Mouse (Mus musculus) C2C12 (cell line): ENCODE results near the gene Gse1. TPM values are rescaled to one million over a fixed set of nuclear protein-coding genes. Genes with fewer than 3 reads are reported as not detected.

ENCODE experiments used
- H3K27me3 ChIP-seq: one replicate; pipeline ENCODE4 v1.6.1; 2011; ENCODE audit not compliant: control insufficient read depth, insufficient read depth, insufficient read length
- H3K36me3 ChIP-seq: one replicate; pipeline ENCODE4 v1.6.1; 2011; ENCODE audit not compliant: control insufficient read depth, insufficient read depth
- H3K4me3 ChIP-seq: one replicate; pipeline ENCODE4 v1.5.1; 2011; ENCODE audit warnings: mild to moderate bottlenecking, control low read depth; ENCODE audit not compliant: poor library complexity, insufficient read depth, severe bottlenecking
- H3K79me2 ChIP-seq: one replicate; pipeline ENCODE4 v1.6.1; 2011; ENCODE audit not compliant: control insufficient read depth, insufficient read depth
- H3K79me3 ChIP-seq: one replicate; pipeline ENCODE4 v1.6.1; 2011; ENCODE audit warnings: low read depth, control low read depth
- H3ac ChIP-seq: one replicate; pipeline ENCODE3; 2011; ENCODE audit warnings: low read depth; ENCODE audit not compliant: control insufficient read depth, insufficient read length
- CEBPB ChIP-seq: IDR thresholded peaks from one replicate; pipeline ENCODE4 v1.6.1; 2011; ENCODE audit warnings: low read depth, mild to moderate bottlenecking, control low read depth, moderate library complexity
- CTCF ChIP-seq: IDR thresholded peaks from one replicate; pipeline ENCODE4 v1.5.1; 2011; ENCODE audit not compliant: control insufficient read depth, insufficient read depth, insufficient read length
- FOSL1 ChIP-seq: IDR thresholded peaks from one replicate; pipeline ENCODE4 v1.8.0; 2011; ENCODE audit warnings: mild to moderate bottlenecking, low read length; ENCODE audit not compliant: poor library complexity, insufficient read depth, severe bottlenecking
- MAX ChIP-seq: IDR thresholded peaks from one replicate; pipeline ENCODE4 v1.6.1; 2011; ENCODE audit warnings: mild to moderate bottlenecking, control low read depth
- MYOD1 ChIP-seq: IDR thresholded peaks from one replicate; pipeline ENCODE4 v1.6.1; 2011; ENCODE audit warnings: low read depth; ENCODE audit not compliant: control insufficient read depth, insufficient read length
- MYOG ChIP-seq: IDR thresholded peaks from one replicate; pipeline ENCODE4 v1.6.1; 2011; ENCODE audit not compliant: control insufficient read depth, insufficient read length; ENCODE audit errors: extremely low read depth
- USF1 ChIP-seq: IDR thresholded peaks from one replicate; pipeline ENCODE4 v1.6.1; 2011; ENCODE audit warnings: low read depth, mild to moderate bottlenecking, control low read depth, moderate library complexity
- polyA plus RNA-seq: library from polyadenylated mRNA; unstranded; fragments of >200 nt; fragmentation: generic; extraction: Trizol; gene quantifications from one replicate; pipeline ENCODE4 v1.2.1, GENCODE M21; 2012; ENCODE audit warnings: missing spikeins

Gene Gse1
- polyA plus RNA-seq, 1 experiment, result 15.6 TPM

DNA sequence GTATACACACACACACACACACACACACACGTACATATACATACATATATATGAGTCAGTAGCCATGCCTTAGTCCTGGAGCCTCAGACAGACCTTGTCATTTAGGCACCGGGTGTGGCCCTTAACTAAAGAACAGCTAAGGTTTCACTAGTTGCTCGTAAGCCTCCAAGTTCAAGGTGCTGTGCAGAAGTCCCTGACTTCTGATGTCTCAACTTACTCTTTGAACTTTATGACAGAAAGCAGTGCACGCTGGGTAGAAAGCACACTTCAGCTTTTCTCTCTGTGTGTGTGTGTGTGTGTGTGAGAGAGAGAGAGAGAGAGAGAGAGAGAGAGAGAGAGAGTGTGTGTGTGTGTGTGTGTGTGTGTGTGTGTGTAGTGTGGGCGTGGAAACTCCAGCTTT is 315.9 kb downstream of the Gse1 start:
- peaks cover 100% of the 10 kb centered on the region for H3K79me2 ChIP-seq
- TF ChIP-seq USF1 (no peak), MYOG (no peak), MAX (no peak), CTCF (no peak), MYOD1 (no peak), FOSL1 (no peak), CEBPB (no peak)
- peaks cover 53% of the 10 kb centered on the region for H3K79me3 ChIP-seq
- H3ac ChIP-seq, result no peak overlapping the region
- H3K27me3 ChIP-seq, result no peaks in the 10 kb centered on the region
- H3K36me3 ChIP-seq, result no peaks in the 10 kb centered on the region
- H3K4me3 ChIP-seq, result no peak overlapping the region

DNA sequence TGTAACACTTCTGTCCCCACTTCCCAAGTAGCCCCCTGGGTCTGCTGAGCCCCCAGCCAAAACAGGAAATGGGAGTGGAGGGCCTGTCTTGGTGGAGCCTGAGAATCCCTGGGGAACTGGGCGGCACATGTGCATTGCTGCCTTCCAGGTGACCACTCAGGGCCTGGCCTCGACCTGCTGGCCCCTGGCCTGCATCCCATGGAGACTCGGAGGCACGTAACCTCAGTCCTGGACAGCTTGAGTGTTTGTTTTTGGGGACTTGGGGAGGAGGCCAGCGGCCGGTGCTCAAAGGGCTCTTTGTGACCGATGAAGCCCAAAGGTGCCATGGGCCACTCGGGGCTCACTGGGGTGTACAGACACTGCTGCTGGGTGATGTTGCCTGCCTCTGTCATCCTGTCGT is 319.3 kb downstream of the Gse1 start:
- H3K36me3 ChIP-seq, result no peaks in the 10 kb centered on the region
- H3K4me3 ChIP-seq, result no peak overlapping the region
- H3ac ChIP-seq, result no peak overlapping the region
- TF ChIP-seq FOSL1, result no peak
- TF ChIP-seq MYOD1, result no peak
- no peak for TF ChIP-seq CTCF
- no peak for TF ChIP-seq MYOG
- peaks cover 40% of the 10 kb centered on the region for H3K79me3 ChIP-seq
- no peaks in the 10 kb centered on the region for H3K27me3 ChIP-seq
- peaks cover 97% of the 10 kb centered on the region for H3K79me2 ChIP-seq

DNA sequence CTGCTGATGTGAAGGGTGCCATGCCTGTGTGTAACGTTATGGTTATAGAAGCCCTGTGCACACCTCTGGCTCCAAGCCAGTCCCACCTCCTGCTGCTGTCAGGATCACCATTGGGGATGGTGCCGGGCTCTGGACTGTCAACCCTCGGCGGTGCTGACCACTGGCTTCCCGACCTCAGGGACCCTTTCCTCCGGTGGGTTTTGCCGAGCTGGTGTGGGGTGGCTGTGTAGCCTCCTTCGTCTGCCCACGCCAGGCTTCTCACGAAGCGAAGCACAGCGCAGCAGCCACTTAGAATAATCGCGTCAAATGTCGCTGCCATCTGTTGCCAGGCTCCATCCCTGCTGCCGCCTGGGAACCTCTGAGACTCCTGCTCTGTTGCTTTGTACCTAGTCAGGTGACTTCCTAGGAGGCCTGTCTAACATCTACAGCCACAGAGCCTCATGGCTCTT is 320.1 kb downstream of the Gse1 start:
- no peak overlapping the region for H3ac ChIP-seq
- peaks cover 94% of the 10 kb centered on the region for H3K79me2 ChIP-seq
- no peak overlapping the region for H3K4me3 ChIP-seq
- H3K27me3 ChIP-seq, result no peaks in the 10 kb centered on the region
- H3K36me3 ChIP-seq, result no peaks in the 10 kb centered on the region
- peaks cover 38% of the 10 kb centered on the region for H3K79me3 ChIP-seq
- no peak for TF ChIP-seq MAX
- TF ChIP-seq CTCF, result no peak
- no peak for TF ChIP-seq CEBPB
- no peak for TF ChIP-seq FOSL1
- no peak for TF ChIP-seq USF1
- no peak for TF ChIP-seq MYOD1
- TF ChIP-seq MYOG, result no peak

DNA sequence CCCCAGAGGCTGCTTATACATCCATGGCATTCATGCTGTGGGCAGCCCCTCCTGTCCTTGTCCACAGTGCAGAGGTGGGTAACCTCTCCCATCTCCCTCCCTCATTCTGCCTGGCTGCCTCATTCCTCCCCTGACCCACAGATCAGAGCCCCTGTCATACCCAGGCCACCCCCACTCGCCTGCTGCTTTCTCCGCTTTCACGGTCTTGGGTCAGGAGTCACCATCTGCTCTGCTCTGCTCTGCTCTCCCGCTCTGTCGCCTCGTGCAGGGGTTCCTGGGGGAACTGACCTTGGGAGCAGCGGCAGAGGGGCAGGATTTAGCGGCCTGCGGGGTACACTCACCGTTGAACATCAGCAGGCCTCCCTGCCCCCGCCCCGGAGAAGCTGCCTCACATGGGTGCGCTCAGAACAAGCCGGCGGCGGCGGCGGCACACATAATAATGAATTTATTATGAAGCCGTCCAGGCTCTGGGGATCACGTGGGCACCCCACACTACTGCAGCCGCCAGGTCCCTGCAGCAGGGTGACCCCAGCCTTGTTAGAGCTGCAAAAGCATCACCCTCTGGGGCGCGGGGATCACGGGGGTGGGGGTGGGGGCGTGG is 321.2 kb downstream of the Gse1 start:
- TF ChIP-seq MAX (no peak), CTCF (no peak), CEBPB (no peak), MYOD1 (no peak), USF1 (no peak), FOSL1 (no peak), MYOG (no peak)
- no peaks in the 10 kb centered on the region for H3K27me3 ChIP-seq
- no peak overlapping the region for H3K4me3 ChIP-seq
- H3K36me3 ChIP-seq, result peaks cover 3% of the 10 kb centered on the region
- H3K79me2 ChIP-seq, result peaks cover 84% of the 10 kb centered on the region
- H3ac ChIP-seq, result no peak overlapping the region
- H3K79me3 ChIP-seq, result peaks cover 37% of the 10 kb centered on the region

DNA sequence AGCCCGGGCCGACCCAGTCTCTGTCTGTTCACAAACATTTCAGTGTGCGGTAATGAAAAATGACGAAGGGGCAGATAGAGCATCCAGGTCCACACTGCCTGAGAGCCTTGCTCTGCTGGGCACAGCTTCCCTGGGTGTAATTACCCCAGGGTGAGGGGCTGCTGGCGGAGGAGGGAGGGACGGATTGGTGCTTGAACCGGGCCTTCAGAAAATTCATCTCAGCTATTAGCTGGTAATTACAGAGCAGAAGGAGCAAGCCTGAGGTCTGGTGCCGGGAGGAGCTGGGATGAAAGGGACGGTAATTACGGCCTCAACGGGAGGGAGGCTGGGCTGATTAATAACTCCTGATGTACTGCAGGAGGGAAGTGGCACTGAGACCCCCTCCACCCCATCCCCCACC is 321.7 kb downstream of the Gse1 start:
- TF ChIP-seq CEBPB (no peak), USF1 (no peak), MAX (no peak), CTCF (no peak), MYOG (no peak)
- peaks cover 32% of the 10 kb centered on the region for H3K79me3 ChIP-seq
- peaks cover 79% of the 10 kb centered on the region for H3K79me2 ChIP-seq
- no peaks in the 10 kb centered on the region for H3K27me3 ChIP-seq
- H3K36me3 ChIP-seq, result peaks cover 4% of the 10 kb centered on the region
- no peak overlapping the region for H3K4me3 ChIP-seq
- no peak overlapping the region for H3ac ChIP-seq

DNA sequence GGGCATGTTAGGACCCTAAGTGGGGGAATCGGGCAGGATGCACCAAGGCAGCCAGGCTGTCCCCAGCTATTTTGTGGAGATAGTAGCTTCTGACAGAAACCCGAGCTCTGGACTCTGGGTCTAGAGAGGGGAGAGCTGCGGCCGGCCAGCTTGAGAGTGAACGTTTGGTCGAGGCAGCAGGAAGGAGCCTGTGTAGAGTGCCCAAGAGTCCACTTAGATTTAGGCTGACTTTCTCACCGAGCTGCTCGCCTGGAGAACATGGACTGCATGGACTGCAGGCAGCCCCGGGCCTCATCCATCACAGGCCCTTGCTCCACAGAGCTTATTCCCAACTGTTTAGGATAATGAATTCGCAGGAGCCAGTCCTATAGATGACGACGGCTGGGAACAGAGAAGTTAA is 322.2 kb downstream of the Gse1 start:
- peaks cover 73% of the 10 kb centered on the region for H3K79me2 ChIP-seq

More for the DNA sequence above, 322.2 kb downstream of the Gse1 start:
- Histone ChIP-seq H3K27me3 (no peaks in the 10 kb centered on the region), H3K79me3 (peaks cover 27% of the 10 kb centered on the region), H3ac (no peak overlapping the region), H3K4me3 (no peak overlapping the region), H3K36me3 (peaks cover 6% of the 10 kb centered on the region)
- TF ChIP-seq MAX (no peak), MYOG (no peak), CEBPB (no peak), FOSL1 (no peak), CTCF (no peak), USF1 (no peak), MYOD1 (no peak)
